Mouse (Mus musculus): ENCODE measurements around the gene Creg2. TPM values are rescaled to one million over a fixed set of nuclear protein-coding genes. Genes with fewer than 3 reads are reported as not detected.

Creg2 gene
- polyA plus RNA-seq, 1 experiment from 2014 or later: 0.82 TPM

DNA sequence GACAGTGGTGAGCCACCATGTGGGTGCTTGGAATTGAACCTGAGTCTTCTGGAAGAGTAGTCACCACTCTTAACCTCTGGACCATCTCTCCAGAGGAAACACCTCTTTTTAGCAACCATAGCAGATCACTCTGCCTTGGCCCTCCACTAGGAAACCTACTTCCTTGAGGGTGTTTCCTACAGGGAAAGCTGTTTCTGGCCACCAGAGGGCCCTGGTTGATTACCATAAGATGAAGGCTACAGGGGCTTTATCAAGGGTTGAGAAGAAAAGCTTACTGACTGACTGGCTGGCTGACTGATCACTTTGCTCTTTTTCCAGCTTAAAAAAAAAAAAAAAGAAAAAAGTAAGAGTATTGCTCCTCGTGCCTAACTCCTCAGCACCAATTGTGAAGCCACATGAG, 34.6 kb upstream of the Creg2 start:
- ATAC-seq (ENCODE audit: low FRiP score) (peak; percentile 73; the same call in 1 of the 2 replicates), DNase-seq (ENCODE audit: low spot score, missing footprints) (peak; percentile 95)
- Histone ChIP-seq H3K4me2 (no peak overlapping the region), H3K4me1 (ENCODE audit: control insufficient read depth, insufficient read depth, low read length) (no peaks in the 10 kb centered on the region), H3K27ac (ENCODE audit: low read depth, low read length) (no peak overlapping the region), H3K27me3 (ENCODE audit: control insufficient read depth, insufficient read depth, low read length) (no peaks in the 10 kb centered on the region), H3K9ac (ENCODE audit: low read length) (no peak overlapping the region), H3K9me3 (ENCODE audit: control insufficient read depth, low read length) (no peaks in the 10 kb centered on the region), H3K4me3 (ENCODE audit: low read depth, low read length) (no peak overlapping the region), H3K36me3 (ENCODE audit: control insufficient read depth, insufficient read depth, low read length) (no peaks in the 10 kb centered on the region)
- WGBS: 0% methylated on average over 1 of the region's 1 CpGs

DNA sequence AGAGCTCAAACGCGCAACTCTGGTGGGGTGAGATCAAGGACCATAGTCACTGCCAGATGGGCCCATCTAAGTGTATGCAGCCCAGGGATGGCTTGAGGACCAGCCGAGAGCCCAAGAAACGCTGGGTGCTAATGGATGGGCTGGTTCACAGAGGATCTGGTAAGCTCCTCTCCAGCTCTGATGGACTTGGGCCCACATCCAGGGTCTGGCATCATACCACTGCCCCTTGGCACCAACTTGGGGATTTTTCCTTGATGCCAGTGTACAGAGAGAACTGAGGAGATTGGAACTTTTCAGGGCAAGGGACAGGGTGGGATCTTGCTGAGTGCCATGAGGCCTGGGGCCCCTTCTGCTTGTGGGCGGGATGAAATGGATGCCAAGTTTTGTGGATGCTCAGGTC, 30.4 kb upstream of the Creg2 start:
- no peak overlapping the region for H3K27ac ChIP-seq (ENCODE audit: low read depth, low read length)
- WGBS: 91% methylated on average over 5 of the region's 5 CpGs
- H3K9ac ChIP-seq (ENCODE audit: low read length): no peak overlapping the region
- H3K4me2 ChIP-seq: no peak overlapping the region
- no peaks in the 10 kb centered on the region for H3K36me3 ChIP-seq (ENCODE audit: control insufficient read depth, insufficient read depth, low read length)
- H3K27me3 ChIP-seq (ENCODE audit: control insufficient read depth, insufficient read depth, low read length): no peaks in the 10 kb centered on the region
- H3K4me3 ChIP-seq (ENCODE audit: low read depth, low read length): no peak overlapping the region
- ATAC-seq (ENCODE audit: low FRiP score) (no peak), DNase-seq (ENCODE audit: low spot score, missing footprints) (no peak)
- no peaks in the 10 kb centered on the region for H3K9me3 ChIP-seq (ENCODE audit: control insufficient read depth, low read length)
- H3K4me1 ChIP-seq (ENCODE audit: control insufficient read depth, insufficient read depth, low read length): no peaks in the 10 kb centered on the region

DNA sequence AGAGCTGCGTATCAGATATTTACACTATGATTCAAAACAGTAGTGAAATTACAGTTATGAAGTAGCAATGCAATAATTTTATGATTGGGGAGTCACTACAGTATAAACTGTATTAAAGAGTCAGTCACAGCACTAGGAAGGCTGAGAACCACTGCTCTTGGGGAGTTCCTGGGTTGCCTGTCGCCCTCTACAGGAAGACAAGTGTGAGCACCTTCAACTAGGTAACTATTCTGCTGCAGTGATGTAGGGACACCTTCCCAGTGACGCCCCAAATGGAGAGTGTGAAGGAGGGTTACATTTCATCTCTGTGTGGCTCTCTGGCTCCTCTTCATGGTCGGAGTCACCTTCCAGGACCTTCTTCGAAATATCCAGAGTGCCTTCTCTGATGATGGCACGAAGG, 29.3 kb upstream of the Creg2 start:
- Histone ChIP-seq H3K27me3 (ENCODE audit: control insufficient read depth, insufficient read depth, low read length) (no peaks in the 10 kb centered on the region), H3K9me3 (ENCODE audit: control insufficient read depth, low read length) (no peaks in the 10 kb centered on the region), H3K36me3 (ENCODE audit: control insufficient read depth, insufficient read depth, low read length) (no peaks in the 10 kb centered on the region), H3K4me3 (ENCODE audit: low read depth, low read length) (no peak overlapping the region), H3K27ac (ENCODE audit: low read depth, low read length) (no peak overlapping the region), H3K4me1 (ENCODE audit: control insufficient read depth, insufficient read depth, low read length) (no peaks in the 10 kb centered on the region), H3K4me2 (no peak overlapping the region), H3K9ac (ENCODE audit: low read length) (no peak overlapping the region)
- DNase-seq (ENCODE audit: low spot score, missing footprints) (no peak), ATAC-seq (ENCODE audit: low FRiP score) (no peak)
- WGBS: 71% methylated on average over 6 of the region's 6 CpGs

DNA sequence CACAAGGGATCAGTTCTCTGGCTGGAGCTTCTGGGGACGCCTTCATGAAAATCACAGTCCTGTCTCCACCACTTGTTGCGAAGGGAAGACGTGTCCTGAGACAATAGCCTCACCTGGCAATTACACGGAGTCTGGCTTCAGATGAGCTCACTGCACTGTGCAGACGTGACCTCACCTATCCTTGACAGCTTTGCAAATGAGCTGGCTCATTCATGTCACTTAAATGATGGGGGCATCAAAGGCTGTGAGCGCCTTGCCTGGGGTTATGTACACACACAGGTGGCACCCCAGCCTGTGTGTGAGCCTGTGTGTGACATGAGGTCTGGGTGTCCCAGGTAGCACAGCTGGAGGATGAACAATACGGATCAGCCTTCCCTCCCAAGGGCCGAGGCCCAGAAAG, 27.6 kb upstream of the Creg2 start:
- H3K4me2 ChIP-seq: no peak overlapping the region
- H3K9ac ChIP-seq (ENCODE audit: low read length): no peak overlapping the region
- no peaks in the 10 kb centered on the region for H3K9me3 ChIP-seq (ENCODE audit: control insufficient read depth, low read length)
- no peak overlapping the region for H3K4me3 ChIP-seq (ENCODE audit: low read depth, low read length)
- H3K27ac ChIP-seq (ENCODE audit: low read depth, low read length): no peak overlapping the region
- H3K27me3 ChIP-seq (ENCODE audit: control insufficient read depth, insufficient read depth, low read length): no peaks in the 10 kb centered on the region
- WGBS: 82% methylated on average over 8 of the region's 8 CpGs
- H3K36me3 ChIP-seq (ENCODE audit: control insufficient read depth, insufficient read depth, low read length): no peaks in the 10 kb centered on the region
- DNase-seq (ENCODE audit: low spot score, missing footprints) (no peak), ATAC-seq (ENCODE audit: low FRiP score) (no peak)
- H3K4me1 ChIP-seq (ENCODE audit: control insufficient read depth, insufficient read depth, low read length): no peaks in the 10 kb centered on the region

DNA sequence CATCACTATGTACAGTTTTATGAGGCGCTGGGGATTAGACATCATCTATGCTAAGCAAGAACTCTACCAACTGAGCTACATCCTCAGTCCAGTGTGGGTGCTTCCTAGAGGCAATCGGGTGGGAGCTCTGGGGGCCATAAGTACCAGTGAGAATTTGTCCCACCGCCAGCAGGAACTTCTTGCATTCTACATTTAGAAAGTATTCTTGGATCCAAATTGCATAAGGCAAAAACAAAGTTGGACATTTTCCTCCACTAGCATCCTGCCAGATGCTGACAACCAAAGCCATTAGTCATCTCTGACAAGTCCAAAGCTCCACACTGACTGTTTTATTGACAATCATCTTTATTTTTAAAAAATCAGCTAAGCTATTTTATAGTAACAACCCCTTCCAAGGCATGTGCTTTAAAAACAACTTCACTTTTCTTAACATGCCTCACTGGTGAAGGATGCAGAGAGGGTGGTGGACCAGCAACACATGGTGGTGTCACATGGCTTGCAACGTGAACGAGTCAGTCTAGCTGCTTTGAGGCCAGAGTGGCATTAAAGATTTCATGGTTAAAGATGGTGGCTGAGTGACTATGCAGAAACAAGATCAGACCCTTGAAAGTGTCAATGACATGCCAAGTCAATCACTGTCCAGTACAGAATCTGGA, 25.1 kb upstream of the Creg2 start:
- ATAC-seq (ENCODE audit: low FRiP score): no peak
- H3K9ac ChIP-seq (ENCODE audit: low read length): no peak overlapping the region
- H3K4me1 ChIP-seq (ENCODE audit: control insufficient read depth, insufficient read depth, low read length): no peaks in the 10 kb centered on the region
- H3K4me3 ChIP-seq (ENCODE audit: low read depth, low read length): no peak overlapping the region
- H3K36me3 ChIP-seq (ENCODE audit: control insufficient read depth, insufficient read depth, low read length): no peaks in the 10 kb centered on the region
- no peaks in the 10 kb centered on the region for H3K27me3 ChIP-seq (ENCODE audit: control insufficient read depth, insufficient read depth, low read length)
- no peak overlapping the region for H3K27ac ChIP-seq (ENCODE audit: low read depth, low read length)
- 94% methylated on average over 5 of the region's 5 CpGs for WGBS
- no peak for DNase-seq (ENCODE audit: low spot score, missing footprints)
- no peaks in the 10 kb centered on the region for H3K9me3 ChIP-seq (ENCODE audit: control insufficient read depth, low read length)
- H3K4me2 ChIP-seq: no peak overlapping the region

DNA sequence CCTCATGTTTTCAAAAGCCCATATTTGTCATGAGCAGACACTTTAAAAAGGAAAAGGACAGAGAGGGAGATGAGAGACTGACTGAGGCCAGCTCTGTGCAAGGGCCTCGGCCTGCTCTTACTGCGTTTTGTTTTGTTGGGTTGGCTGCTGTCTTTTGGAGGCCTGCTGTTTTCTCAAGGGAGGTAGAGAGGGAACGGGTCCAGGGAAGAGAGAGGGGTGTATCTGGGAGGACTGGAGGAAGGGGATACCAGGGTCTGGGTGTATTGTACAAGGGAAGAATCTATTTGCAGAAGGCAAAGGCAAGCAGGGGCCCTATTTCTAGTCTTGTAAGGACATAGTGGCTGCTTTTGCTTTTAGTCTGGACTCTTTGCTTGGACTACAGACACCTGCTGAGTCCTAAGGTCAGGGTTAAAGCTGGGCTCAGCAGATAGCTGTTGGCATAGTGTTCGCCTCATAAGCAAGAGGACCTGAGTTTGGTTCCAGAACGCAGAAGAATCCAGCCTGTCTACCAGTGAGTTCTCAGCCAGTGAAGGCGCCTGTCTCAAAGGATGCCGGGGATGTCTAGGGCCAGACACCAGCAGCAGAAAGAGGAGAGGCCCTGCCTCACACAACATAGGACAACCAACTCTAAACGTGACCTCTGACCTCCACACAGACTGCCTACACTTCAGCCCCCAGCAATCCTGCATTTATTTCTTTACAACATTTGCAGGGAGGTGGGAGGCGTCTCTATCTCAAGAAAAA, 21.3 kb upstream of the Creg2 start:
- DNase-seq (ENCODE audit: low spot score, missing footprints) (no peak), ATAC-seq (ENCODE audit: low FRiP score) (no peak)
- Histone ChIP-seq H3K9ac (ENCODE audit: low read length) (no peak overlapping the region), H3K36me3 (ENCODE audit: control insufficient read depth, insufficient read depth, low read length) (no peaks in the 10 kb centered on the region), H3K4me3 (ENCODE audit: low read depth, low read length) (no peak overlapping the region), H3K9me3 (ENCODE audit: control insufficient read depth, low read length) (no peaks in the 10 kb centered on the region), H3K27me3 (ENCODE audit: control insufficient read depth, insufficient read depth, low read length) (no peaks in the 10 kb centered on the region), H3K27ac (ENCODE audit: low read depth, low read length) (no peak overlapping the region), H3K4me1 (ENCODE audit: control insufficient read depth, insufficient read depth, low read length) (no peaks in the 10 kb centered on the region), H3K4me2 (no peak overlapping the region)
- WGBS: 78% methylated on average over 9 of the region's 9 CpGs

DNA sequence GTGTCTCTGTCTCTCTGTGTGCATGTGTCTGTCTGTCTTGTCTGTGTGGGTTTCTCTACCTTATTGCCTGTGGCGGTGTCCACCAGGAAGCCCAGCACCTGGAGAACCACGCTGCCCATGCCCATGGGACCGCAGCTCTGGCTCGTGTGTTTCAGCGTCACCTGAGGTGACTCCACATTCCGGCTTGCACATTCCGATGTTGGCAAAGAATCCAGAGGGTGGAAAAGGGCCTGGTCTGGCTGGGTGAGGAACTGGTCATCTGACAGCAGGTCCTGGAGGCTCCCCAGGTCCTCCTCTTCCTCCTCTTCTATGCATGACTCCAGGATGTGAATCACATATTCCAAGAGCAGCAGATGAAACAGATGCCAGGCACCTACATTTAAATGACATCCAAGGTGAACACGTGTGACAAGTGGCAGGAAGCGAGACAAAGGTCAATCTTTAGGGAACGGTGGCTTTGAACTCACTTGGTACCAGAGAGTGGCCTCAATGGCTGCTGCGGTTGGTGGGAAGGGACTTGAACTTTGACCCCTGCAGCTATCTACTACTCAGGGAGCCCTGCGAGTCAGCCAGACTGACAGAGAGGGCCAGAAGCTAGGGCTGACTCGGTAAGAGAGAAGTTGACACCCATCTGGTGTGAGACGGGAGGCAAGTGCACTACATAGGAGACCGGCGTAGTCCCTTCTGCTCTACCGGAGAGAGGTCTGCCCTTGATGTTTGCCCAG, 19.1 kb upstream of the Creg2 start:
- no peak for DNase-seq (ENCODE audit: low spot score, missing footprints)
- no peak overlapping the region for H3K4me2 ChIP-seq
- no peak for ATAC-seq (ENCODE audit: low FRiP score)
- H3K27ac ChIP-seq (ENCODE audit: low read depth, low read length): no peak overlapping the region
- no peaks in the 10 kb centered on the region for H3K36me3 ChIP-seq (ENCODE audit: control insufficient read depth, insufficient read depth, low read length)
- H3K9me3 ChIP-seq (ENCODE audit: control insufficient read depth, low read length): no peaks in the 10 kb centered on the region
- H3K9ac ChIP-seq (ENCODE audit: low read length): no peak overlapping the region
- WGBS: 89% methylated on average over 17 of the region's 17 CpGs
- H3K4me3 ChIP-seq (ENCODE audit: low read depth, low read length): no peak overlapping the region
- no peaks in the 10 kb centered on the region for H3K27me3 ChIP-seq (ENCODE audit: control insufficient read depth, insufficient read depth, low read length)
- H3K4me1 ChIP-seq (ENCODE audit: control insufficient read depth, insufficient read depth, low read length): no peaks in the 10 kb centered on the region

DNA sequence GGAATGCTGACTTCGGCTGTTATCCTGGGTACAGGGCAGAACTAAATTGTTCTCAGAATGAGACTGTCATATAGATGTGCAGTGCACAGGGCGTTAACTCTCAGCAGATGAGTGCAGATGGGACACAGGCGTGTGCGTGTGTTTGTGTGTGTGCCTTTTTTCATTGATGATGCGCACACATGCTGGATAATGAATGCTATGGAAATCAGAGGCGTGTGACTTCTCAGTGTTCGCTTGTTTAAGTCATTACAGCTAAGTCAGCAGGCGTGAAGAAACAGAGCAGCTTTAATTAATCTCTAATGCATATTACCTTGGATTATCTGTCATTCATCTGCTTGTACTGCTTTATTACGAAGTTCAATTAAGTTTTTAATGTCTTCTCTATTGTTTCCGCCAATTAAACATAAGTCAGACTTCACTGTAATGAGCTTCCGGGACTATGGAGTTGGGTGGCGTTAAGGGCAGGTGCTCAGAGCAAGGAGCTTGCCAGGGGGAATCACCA, 15.5 kb upstream of the Creg2 start:
- H3K9me3 ChIP-seq (ENCODE audit: control insufficient read depth, low read length): no peaks in the 10 kb centered on the region
- H3K27ac ChIP-seq (ENCODE audit: low read depth, low read length): no peak overlapping the region
- H3K4me2 ChIP-seq: no peak overlapping the region
- H3K9ac ChIP-seq (ENCODE audit: low read length): no peak overlapping the region
- H3K4me1 ChIP-seq (ENCODE audit: control insufficient read depth, insufficient read depth, low read length): no peaks in the 10 kb centered on the region
- no peaks in the 10 kb centered on the region for H3K36me3 ChIP-seq (ENCODE audit: control insufficient read depth, insufficient read depth, low read length)
- WGBS: 85% methylated on average over 12 of the region's 12 CpGs
- no peak for ATAC-seq (ENCODE audit: low FRiP score)
- DNase-seq (ENCODE audit: low spot score, missing footprints): no peak
- no peaks in the 10 kb centered on the region for H3K27me3 ChIP-seq (ENCODE audit: control insufficient read depth, insufficient read depth, low read length)
- H3K4me3 ChIP-seq (ENCODE audit: low read depth, low read length): no peak overlapping the region

DNA sequence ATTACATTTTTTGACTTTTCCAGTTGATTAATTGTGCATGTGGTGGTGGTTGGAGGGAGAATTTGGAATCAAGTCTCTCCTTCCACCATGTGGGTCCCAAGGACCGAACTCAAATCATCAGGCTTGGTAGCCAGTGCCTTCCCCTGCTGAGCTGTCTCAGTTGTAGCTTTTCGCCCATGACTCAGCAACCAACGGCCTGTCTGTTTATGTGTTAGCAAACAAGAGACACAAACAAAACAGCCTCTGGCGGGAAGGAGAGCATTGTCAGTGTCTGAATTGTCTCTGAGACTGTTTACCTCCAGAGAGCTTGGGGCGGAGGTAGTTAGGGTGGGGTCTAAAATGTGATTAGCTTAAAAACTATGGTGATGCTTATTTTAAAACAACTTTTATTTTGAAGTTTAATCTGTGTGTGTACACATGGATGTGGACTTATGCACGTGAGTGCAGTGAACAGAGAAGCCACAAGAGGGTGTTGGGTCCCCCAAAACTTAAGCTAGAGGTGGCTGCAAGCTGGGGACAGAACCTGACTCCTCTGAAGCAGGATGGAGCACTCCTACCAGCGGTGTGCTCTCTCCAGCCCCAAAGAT, 12.9 kb upstream of the Creg2 start:
- DNase-seq (ENCODE audit: low spot score, missing footprints) (peak; percentile 68), ATAC-seq (ENCODE audit: low FRiP score) (no peak)
- WGBS: 87% methylated on average over 7 of the region's 7 CpGs
- Histone ChIP-seq H3K4me1 (ENCODE audit: control insufficient read depth, insufficient read depth, low read length) (no peaks in the 10 kb centered on the region), H3K9ac (ENCODE audit: low read length) (no peak overlapping the region), H3K9me3 (ENCODE audit: control insufficient read depth, low read length) (no peaks in the 10 kb centered on the region), H3K4me2 (no peak overlapping the region), H3K4me3 (ENCODE audit: low read depth, low read length) (no peak overlapping the region), H3K36me3 (ENCODE audit: control insufficient read depth, insufficient read depth, low read length) (no peaks in the 10 kb centered on the region), H3K27me3 (ENCODE audit: control insufficient read depth, insufficient read depth, low read length) (no peaks in the 10 kb centered on the region), H3K27ac (ENCODE audit: low read depth, low read length) (no peak overlapping the region)
